Mouse (Mus musculus) midbrain, embryonic 12.5 days (tissue): ENCODE measurements at regions not wholly inside any gene's neighbourhood (a gene's known extent, or its start where the extent isn't known, plus 50 kb on each side); places are given as distances from the start of the nearest gene placed in this dataset.

Source experiments
- ATAC-seq: fragments of 200-750 bp; cut with Nextera tagmentation; 2 replicates; pipeline ENCODE4 v1.8.0; 2017; ENCODE audit warnings: low read depth, moderate TSS enrichment, moderate library complexity; ENCODE audit not compliant: low FRiP score
- H3K27ac ChIP-seq: fragments of 300-500 bp; sonication (generic); replicated peaks from 2 replicates; pipeline ENCODE4 v1.5.1; 2016; ENCODE audit warnings: mild to moderate bottlenecking
- H3K27me3 ChIP-seq: fragments of 300-500 bp; sonication (generic); 2 replicates; pipeline ENCODE4 v1.6.1; 2016; ENCODE audit warnings: mild to moderate bottlenecking
- H3K36me3 ChIP-seq: fragments of 300-500 bp; sonication (generic); 2 replicates; pipeline ENCODE4 v1.6.1; 2016
- H3K4me1 ChIP-seq: fragments of 300-500 bp; sonication (generic); 2 replicates; pipeline ENCODE4 v1.6.1; 2016
- H3K4me2 ChIP-seq: fragments of 300-500 bp; sonication (generic); replicated peaks from 2 replicates; pipeline ENCODE4 v1.6.1; 2016; ENCODE audit warnings: mild to moderate bottlenecking, moderate library complexity
- H3K4me3 ChIP-seq: fragments of 300-500 bp; sonication (generic); 2 replicates; pipeline ENCODE4 v1.5.1; 2016; ENCODE audit warnings: mild to moderate bottlenecking
- H3K9ac ChIP-seq: fragments of 300-500 bp; sonication (generic); replicated peaks from 2 replicates; pipeline ENCODE4 v1.6.1; 2016; ENCODE audit warnings: mild to moderate bottlenecking, moderate library complexity
- H3K9me3 ChIP-seq: fragments of 300-500 bp; sonication (generic); 2 replicates; pipeline ENCODE4 v1.6.1; 2016; ENCODE audit warnings: mild to moderate bottlenecking
- WGBS: fragments of 180-500 bp; shearing (Covaris S2); methylation state at CpG from one replicate; pipeline ENCODE4 v1.1.7; 2016; 5-methylcytosine and 5-hydroxymethylcytosine counted together

- Histone ChIP-seq H3K27ac (no peak overlapping the region), H3K27me3 (no peaks in the 10 kb centered on the region), H3K4me3 (no peak overlapping the region), H3K9ac (no peak overlapping the region), H3K4me2 (no peak overlapping the region), H3K36me3 (no peaks in the 10 kb centered on the region), H3K9me3 (no peaks in the 10 kb centered on the region), H3K4me1 (no peaks in the 10 kb centered on the region)
- 83% methylated on average over 7 of the region's 7 CpGs for WGBS
- ATAC-seq = peak; percentile 52; the same call in 1 of the 2 replicates
These were observed 354.0 kb upstream of the Steap1 start for GRCm38 (mm10) chr5:6103107-6103506.
